Mouse (Mus musculus): ENCODE results near the gene Cmah. TPM values are rescaled to one million over a fixed set of nuclear protein-coding genes. Genes with fewer than 3 reads are reported as not detected.
"Not testable (repeated sequence)": the region's sequence is repeated elsewhere in the genome, so short reads cannot be mapped to it uniquely, and the experiment has no call there.

Gene Cmah
- total RNA-seq, 2 experiments from 2014 or later, result 2.7 to 5.8 TPM

- ATAC-seq (ENCODE audit: poor library complexity, severe bottlenecking), result no peak
These were observed 12.7 kb downstream of the Cmah start for GRCm38 (mm10) chr13:24339907-24340306.

GRCm38 (mm10) chr13:24340462-24340861 is 13.3 kb downstream of the Cmah start:
- ATAC-seq (ENCODE audit: poor library complexity, severe bottlenecking), result no peak

GRCm38 (mm10) chr13:24342091-24342490 is 14.9 kb downstream of the Cmah start:
- peak; percentile 39; the same call in 1 of the 2 replicates for ATAC-seq (ENCODE audit: poor library complexity, severe bottlenecking)

- no peak for ATAC-seq (ENCODE audit: poor library complexity, severe bottlenecking)
These were observed 25.8 kb downstream of the Cmah start for GRCm38 (mm10) chr13:24353004-24353403.

- ATAC-seq (ENCODE audit: poor library complexity, severe bottlenecking), result no peak
These were observed 27.5 kb downstream of the Cmah start for GRCm38 (mm10) chr13:24354751-24355150.

- no peak for ATAC-seq (ENCODE audit: poor library complexity, severe bottlenecking)
These were observed 32.0 kb downstream of the Cmah start for GRCm38 (mm10) chr13:24359181-24359580.

GRCm38 (mm10) chr13:24365191-24365590 is 38.0 kb downstream of the Cmah start:
- ATAC-seq (ENCODE audit: poor library complexity, severe bottlenecking), result no peak

GRCm38 (mm10) chr13:24372893-24373599 is 45.8 kb downstream of the Cmah start:
- no peak for ATAC-seq (ENCODE audit: poor library complexity, severe bottlenecking)

GRCm38 (mm10) chr13:24374606-24375005 is 47.4 kb downstream of the Cmah start:
- not testable (repeated sequence) for ATAC-seq (ENCODE audit: poor library complexity, severe bottlenecking)

- ATAC-seq (ENCODE audit: poor library complexity, severe bottlenecking), result peak; percentile 47
These were observed 48.4 kb downstream of the Cmah start for GRCm38 (mm10) chr13:24375320-24376203.

GRCm38 (mm10) chr13:24380713-24381112 is 53.5 kb downstream of the Cmah start:
- ATAC-seq (ENCODE audit: poor library complexity, severe bottlenecking), result peak; percentile 86

- ATAC-seq (ENCODE audit: poor library complexity, severe bottlenecking), result no peak
These were observed 56.7 kb downstream of the Cmah start for GRCm38 (mm10) chr13:24383885-24384284.

- ATAC-seq (ENCODE audit: poor library complexity, severe bottlenecking), result no peak
These were observed 64.7 kb downstream of the Cmah start for GRCm38 (mm10) chr13:24391892-24392291.

- ATAC-seq (ENCODE audit: poor library complexity, severe bottlenecking), result peak; percentile 27
These were observed 65.5 kb downstream of the Cmah start for GRCm38 (mm10) chr13:24392655-24393054.

- peak; percentile 94 for ATAC-seq (ENCODE audit: poor library complexity, severe bottlenecking)
These were observed 65.9 kb downstream of the Cmah start for GRCm38 (mm10) chr13:24393055-24393454.

- no peak for ATAC-seq (ENCODE audit: poor library complexity, severe bottlenecking)
These were observed 68.6 kb downstream of the Cmah start for GRCm38 (mm10) chr13:24395815-24396214.

- no peak for ATAC-seq (ENCODE audit: poor library complexity, severe bottlenecking)
These were observed 70.0 kb downstream of the Cmah start for GRCm38 (mm10) chr13:24397181-24397580.

GRCm38 (mm10) chr13:24398488-24398887 is 71.3 kb downstream of the Cmah start:
- ATAC-seq (ENCODE audit: poor library complexity, severe bottlenecking), result no peak

- ATAC-seq (ENCODE audit: poor library complexity, severe bottlenecking), result not testable (repeated sequence)
These were observed 74.6 kb downstream of the Cmah start for GRCm38 (mm10) chr13:24401821-24402220.

- ATAC-seq (ENCODE audit: poor library complexity, severe bottlenecking), result no peak; the same call in 1 of the 2 replicates
These were observed 75.8 kb downstream of the Cmah start for GRCm38 (mm10) chr13:24403054-24403453.

- peak; percentile 96 for ATAC-seq (ENCODE audit: poor library complexity, severe bottlenecking)
These were observed 79.6 kb downstream of the Cmah start for GRCm38 (mm10) chr13:24406847-24407246.

Measured in megakaryocyte, adult 5-6 weeks (primary cell).